Mouse (Mus musculus): ENCODE results near the gene Cryzl2.

The Cryzl2 gene

GRCm38 (mm10) chr1:157443723-157444561 lies 14.4 kb upstream of the Cryzl2 start:
- DNase-seq: no peak

- DNase-seq: no peak
Measured at GRCm38 (mm10) chr1:157444632-157445300, 13.6 kb upstream of the Cryzl2 start.

GRCm38 (mm10) chr1:157445398-157445910 lies 12.9 kb upstream of the Cryzl2 start:
- DNase-seq: no peak

GRCm38 (mm10) chr1:157446325-157446724 lies 12.1 kb upstream of the Cryzl2 start:
- DNase-seq: peak; percentile 58

- no peak for DNase-seq
Measured at GRCm38 (mm10) chr1:157447142-157447541, 11.2 kb upstream of the Cryzl2 start.

GRCm38 (mm10) chr1:157448164-157448804 lies 10.1 kb upstream of the Cryzl2 start:
- DNase-seq: no peak

- no peak for DNase-seq
Measured at GRCm38 (mm10) chr1:157448805-157449188, 9.6 kb upstream of the Cryzl2 start.

- DNase-seq: no peak
Measured at GRCm38 (mm10) chr1:157449532-157449931, 8.8 kb upstream of the Cryzl2 start.

- no peak for DNase-seq
Measured at GRCm38 (mm10) chr1:157449981-157450636, 8.3 kb upstream of the Cryzl2 start.

GRCm38 (mm10) chr1:157452284-157452683 lies 6.1 kb upstream of the Cryzl2 start:
- DNase-seq: no peak

- no peak for DNase-seq
Measured at GRCm38 (mm10) chr1:157452759-157453549, 5.4 kb upstream of the Cryzl2 start.

- DNase-seq: no peak
Measured at GRCm38 (mm10) chr1:157454876-157455275, 3.5 kb upstream of the Cryzl2 start.

GRCm38 (mm10) chr1:157457789-157458188 lies 588 bp upstream of the Cryzl2 start:
- DNase-seq: no peak

GRCm38 (mm10) chr1:157459904-157460303 lies 1.5 kb downstream of the Cryzl2 start:
- DNase-seq: no peak

GRCm38 (mm10) chr1:157461276-157461675 lies 2.9 kb downstream of the Cryzl2 start:
- no peak for DNase-seq

- no peak for DNase-seq
Measured at GRCm38 (mm10) chr1:157462336-157462735, 4.0 kb downstream of the Cryzl2 start.

GRCm38 (mm10) chr1:157465194-157465593 lies 6.8 kb downstream of the Cryzl2 start:
- no peak for DNase-seq

- no peak for DNase-seq
Measured at GRCm38 (mm10) chr1:157467866-157468265, 9.5 kb downstream of the Cryzl2 start.

GRCm38 (mm10) chr1:157470761-157471386 lies 12.5 kb downstream of the Cryzl2 start:
- DNase-seq: no peak

GRCm38 (mm10) chr1:157472716-157473115 lies 14.3 kb downstream of the Cryzl2 start:
- no peak for DNase-seq

- DNase-seq: no peak
Measured at GRCm38 (mm10) chr1:157474865-157475264, 16.5 kb downstream of the Cryzl2 start.

GRCm38 (mm10) chr1:157476231-157476630 lies 17.9 kb downstream of the Cryzl2 start:
- no peak for DNase-seq

Measured in cerebellum, adult 11-12 months (tissue).